Mouse (Mus musculus) myocyte (in vitro differentiated cells): ENCODE results near the gene Zfp335. TPM values are rescaled to one million over a fixed set of nuclear protein-coding genes. Genes with fewer than 3 reads are reported as not detected.

ENCODE experiments used
- H3K27me3 ChIP-seq: one replicate; pipeline ENCODE4 v1.6.1; 2011; ENCODE audit not compliant: control insufficient read depth, insufficient read depth, insufficient read length
- H3K36me3 ChIP-seq: one replicate; pipeline ENCODE4 v1.6.1; 2011; ENCODE audit not compliant: control insufficient read depth, insufficient read depth
- H3K4me2 ChIP-seq: one replicate; pipeline ENCODE4 v1.6.1; 2011; ENCODE audit warnings: low read depth, control low read depth
- H3K4me3 ChIP-seq: one replicate; pipeline ENCODE4 v1.5.1; 2011; ENCODE audit warnings: mild to moderate bottlenecking, control low read depth, moderate library complexity
- H3K79me2 ChIP-seq: one replicate; pipeline ENCODE4 v1.6.1; 2011; ENCODE audit not compliant: control insufficient read depth, insufficient read depth
- H3ac ChIP-seq: one replicate; pipeline ENCODE4 v1.6.1; 2011; ENCODE audit not compliant: control insufficient read depth, insufficient read length
- CEBPB ChIP-seq: IDR thresholded peaks from 2 replicates; pipeline ENCODE4 v1.6.1; 2011; ENCODE audit warnings: mild to moderate bottlenecking, moderate library complexity; ENCODE audit not compliant: poor library complexity, insufficient read depth, severe bottlenecking
- E2F4 ChIP-seq: IDR thresholded peaks from one replicate; pipeline ENCODE4 v1.6.1; 2011; ENCODE audit warnings: mild to moderate bottlenecking, control low read depth, moderate library complexity; ENCODE audit not compliant: insufficient read depth
- MAX ChIP-seq: IDR thresholded peaks from one replicate; pipeline ENCODE4 v1.6.1; 2011; ENCODE audit warnings: low read depth, mild to moderate bottlenecking, control low read depth
- MYOD1 ChIP-seq, 3 experiments: IDR thresholded peaks; one replicate each; pipeline ENCODE4 v1.6.1; 2011; ENCODE audit warnings: control low read depth in 2 of 3, low read depth in 2 of 3, mild to moderate bottlenecking in 2 of 3, moderate library complexity in 1 of 3; ENCODE audit not compliant: insufficient read length in 2 of 3, control insufficient read depth in 1 of 3
- MYOG ChIP-seq, 3 experiments: IDR thresholded peaks; one replicate each; pipeline ENCODE4 v1.6.1; 2011; ENCODE audit warnings: control low read depth in 2 of 3, low read depth in 2 of 3, mild to moderate bottlenecking in 2 of 3; ENCODE audit not compliant: insufficient read length in 2 of 3, control insufficient read depth in 1 of 3, insufficient read depth in 1 of 3
- POLR2A ChIP-seq: IDR thresholded peaks from one replicate; pipeline ENCODE4 v1.6.1; 2011; ENCODE audit warnings: low read depth, mild to moderate bottlenecking, control low read depth, moderate library complexity; ENCODE audit not compliant: insufficient read length
- POLR2AphosphoS2 ChIP-seq: IDR thresholded peaks from one replicate; pipeline ENCODE4 v1.6.1; 2011; ENCODE audit warnings: low read depth, control low read depth; ENCODE audit not compliant: insufficient read length
- REST ChIP-seq: IDR thresholded peaks from one replicate; pipeline ENCODE4 v1.6.1; 2011; ENCODE audit warnings: mild to moderate bottlenecking, control low read depth, moderate library complexity; ENCODE audit not compliant: insufficient read depth, insufficient read length
- SRF ChIP-seq: IDR thresholded peaks from one replicate; pipeline ENCODE4 v1.6.1; 2011; ENCODE audit warnings: low read depth; ENCODE audit not compliant: control insufficient read depth, insufficient read length
- TCF12 ChIP-seq: IDR thresholded peaks from one replicate; pipeline ENCODE4 v1.6.1; 2011; ENCODE audit warnings: mild to moderate bottlenecking, control low read depth; ENCODE audit not compliant: poor library complexity, insufficient read depth, severe bottlenecking
- TCF3 ChIP-seq: IDR thresholded peaks from one replicate; pipeline ENCODE4 v1.6.1; 2011; ENCODE audit warnings: low read depth, control low read depth; ENCODE audit not compliant: insufficient read length
- USF1 ChIP-seq: IDR thresholded peaks from one replicate; pipeline ENCODE4 v1.6.1; 2011; ENCODE audit warnings: low read depth, mild to moderate bottlenecking, control low read depth, moderate library complexity
- polyA plus RNA-seq: library from polyadenylated mRNA; unstranded; fragments of >200 nt; fragmentation: generic; extraction: Trizol; gene quantifications from one replicate; pipeline ENCODE4 v1.2.1, GENCODE M21; 2012; ENCODE audit warnings: missing spikeins

The Zfp335 gene
- polyA plus RNA-seq, 1 experiment: 11.1 TPM

GRCm38 (mm10) chr2:164892696-164893216, 18.8 kb downstream of the Zfp335 start:
- no peaks in the 10 kb centered on the region for H3K27me3 ChIP-seq
- peak; percentile 26 for TF ChIP-seq POLR2A
- TF ChIP-seq SRF: no peak
- no peak for TF ChIP-seq TCF3
- TF ChIP-seq POLR2AphosphoS2: peak; percentile 63
- H3K79me2 ChIP-seq: no peaks in the 10 kb centered on the region
- peaks cover 38% of the 10 kb centered on the region for H3K36me3 ChIP-seq
- no peak overlapping the region for H3ac ChIP-seq
- H3K4me3 ChIP-seq: no peak overlapping the region
- H3K4me2 ChIP-seq: no peak overlapping the region

- Histone ChIP-seq H3K27me3 (no peaks in the 10 kb centered on the region), H3K4me2 (no peak overlapping the region), H3K4me3 (no peak overlapping the region), H3K79me2 (no peaks in the 10 kb centered on the region), H3ac (no peak overlapping the region), H3K36me3 (peaks cover 36% of the 10 kb centered on the region)
- no peak for TF ChIP-seq TCF12
- peak; percentile 43 for TF ChIP-seq POLR2A
- no peak for TF ChIP-seq CEBPB
- TF ChIP-seq POLR2AphosphoS2: peak; percentile 62
Measured at GRCm38 (mm10) chr2:164891908-164892695, 19.5 kb downstream of the Zfp335 start.

GRCm38 (mm10) chr2:164891056-164891834, 20.3 kb downstream of the Zfp335 start:
- H3K36me3 ChIP-seq: peaks cover 38% of the 10 kb centered on the region
- no peak overlapping the region for H3ac ChIP-seq
- H3K4me3 ChIP-seq: no peak overlapping the region
- TF ChIP-seq REST: no peak
- TF ChIP-seq E2F4: no peak
- TF ChIP-seq USF1: no peak
- no peak for TF ChIP-seq POLR2A
- TF ChIP-seq CEBPB: no peak
- TF ChIP-seq MYOD1 (IDR thresholded peaks at IDR 0.05; ENCODE audit: control insufficient read depth in 1 of 3, insufficient read length in 2 of 3, low read depth in 2 of 3): no peak
- no peak for TF ChIP-seq TCF12
- TF ChIP-seq SRF: no peak
- no peak for TF ChIP-seq POLR2AphosphoS2
- no peak for TF ChIP-seq TCF3
- no peak for TF ChIP-seq MAX
- no peak for TF ChIP-seq MYOG (IDR thresholded peaks at IDR 0.05; ENCODE audit: control insufficient read depth in 1 of 3, insufficient read depth in 1 of 3, insufficient read length in 2 of 3, low read depth in 2 of 3)
- no peaks in the 10 kb centered on the region for H3K79me2 ChIP-seq
- H3K4me2 ChIP-seq: no peak overlapping the region
- H3K27me3 ChIP-seq: no peaks in the 10 kb centered on the region

- H3K36me3 ChIP-seq: peaks cover 41% of the 10 kb centered on the region
- no peaks in the 10 kb centered on the region for H3K27me3 ChIP-seq
- H3ac ChIP-seq: no peak overlapping the region
- no peak overlapping the region for H3K4me2 ChIP-seq
- no peak overlapping the region for H3K4me3 ChIP-seq
- H3K79me2 ChIP-seq: no peaks in the 10 kb centered on the region
- TF ChIP-seq TCF3 (no peak), SRF (no peak), TCF12 (no peak), MAX (no peak), MYOD1 (IDR thresholded peaks at IDR 0.05; ENCODE audit: control insufficient read depth in 1 of 3, insufficient read length in 2 of 3, low read depth in 2 of 3) (no peak), CEBPB (no peak), POLR2AphosphoS2 (peak; percentile 71)
Measured at GRCm38 (mm10) chr2:164890411-164891049, 21.0 kb downstream of the Zfp335 start.

GRCm38 (mm10) chr2:164889960-164890359, 21.6 kb downstream of the Zfp335 start:
- TF ChIP-seq USF1: no peak
- no peak for TF ChIP-seq MYOD1 (IDR thresholded peaks at IDR 0.05; ENCODE audit: control insufficient read depth in 1 of 3, insufficient read length in 2 of 3, low read depth in 2 of 3)
- peak; percentile 19 for TF ChIP-seq POLR2AphosphoS2
- no peak for TF ChIP-seq MAX
- H3K4me3 ChIP-seq: no peak overlapping the region

More at GRCm38 (mm10) chr2:164889960-164890359, 21.6 kb downstream of the Zfp335 start:
- Histone ChIP-seq H3K79me2 (no peaks in the 10 kb centered on the region), H3ac (no peak overlapping the region), H3K4me2 (no peak overlapping the region), H3K27me3 (no peaks in the 10 kb centered on the region), H3K36me3 (peaks cover 41% of the 10 kb centered on the region)
